Mouse (Mus musculus): Measurements from ENCODE around the gene Mfsd2a. TPM values are rescaled to one million over a fixed set of nuclear protein-coding genes. Genes with fewer than 3 reads are reported as not detected.
"Not testable (repeated sequence)": the region's sequence is repeated elsewhere in the genome, so short reads cannot be mapped to it uniquely, and the experiment has no call there.

The Mfsd2a gene
- polyA plus RNA-seq, 1 experiment, result 34.4 TPM

DNA sequence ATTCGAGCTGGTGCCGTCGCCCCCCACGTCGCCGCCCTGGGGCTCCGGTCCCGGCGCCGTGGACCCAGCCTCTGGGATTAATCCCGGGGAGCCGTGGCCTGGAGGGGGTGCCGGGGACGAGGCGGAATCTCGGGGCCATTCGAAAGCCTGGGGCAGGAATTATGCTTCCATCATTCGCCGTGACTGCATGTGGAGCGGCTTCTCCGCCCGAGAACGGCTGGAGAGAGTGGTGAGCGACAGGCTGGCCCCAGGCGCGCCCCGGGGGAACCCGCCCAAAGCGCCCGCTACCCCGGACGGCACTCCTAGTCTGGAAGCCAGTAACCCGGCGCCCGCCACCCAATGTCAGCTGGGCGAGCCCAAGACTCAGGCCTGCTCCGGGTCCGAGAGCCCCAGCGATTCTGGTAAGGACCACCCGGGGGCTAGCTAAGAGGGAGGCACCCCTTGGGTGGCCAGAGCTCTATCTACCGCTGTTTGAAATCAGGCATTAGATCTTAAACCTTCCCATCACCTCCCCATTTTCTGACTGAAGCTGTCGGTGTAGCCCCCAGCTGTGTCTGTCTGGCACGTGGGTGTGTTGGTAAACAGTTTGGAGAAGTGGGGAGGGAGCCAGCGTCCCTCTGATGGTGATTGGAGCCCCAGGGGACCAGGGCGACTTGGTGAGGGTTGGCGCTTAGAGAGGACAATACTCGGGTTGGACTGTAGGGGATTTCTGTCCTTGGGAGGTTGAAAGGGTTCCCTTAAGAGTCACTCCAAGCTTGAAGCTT lies 35.8 kb upstream of the Mfsd2a start:
- H3K4me3 ChIP-seq (replicated peaks; ENCODE audit: insufficient read depth, low read depth, low read length), result peak overlapping the region; percentile 65
- no peaks in the 10 kb centered on the region; the same call in 1 of the 2 replicates for H3K27me3 ChIP-seq (ENCODE audit: control insufficient read depth, insufficient read depth, low read length)
- peak in 1 of 2 experiments; percentile 14 for DNase-seq
- WGBS, result 4% methylated on average over 47 of the region's 47 CpGs
- H3K4me1 ChIP-seq (ENCODE audit: control insufficient read depth, insufficient read depth, low read length), result no peaks in the 10 kb centered on the region; the same call in 1 of the 2 replicates
- peak; percentile 14; the same call in 1 of the 2 replicates for TF ChIP-seq CTCF (IDR thresholded peaks at IDR 0.05; ENCODE audit: borderline replicate concordance, insufficient read depth, low read depth, low read length)
- no peak for TF ChIP-seq POLR2A (IDR thresholded peaks at IDR 0.05; ENCODE audit: borderline replicate concordance, insufficient read depth, low read length)
- H3K27ac ChIP-seq (ENCODE audit: insufficient read depth, low read length), result no peak overlapping the region

DNA sequence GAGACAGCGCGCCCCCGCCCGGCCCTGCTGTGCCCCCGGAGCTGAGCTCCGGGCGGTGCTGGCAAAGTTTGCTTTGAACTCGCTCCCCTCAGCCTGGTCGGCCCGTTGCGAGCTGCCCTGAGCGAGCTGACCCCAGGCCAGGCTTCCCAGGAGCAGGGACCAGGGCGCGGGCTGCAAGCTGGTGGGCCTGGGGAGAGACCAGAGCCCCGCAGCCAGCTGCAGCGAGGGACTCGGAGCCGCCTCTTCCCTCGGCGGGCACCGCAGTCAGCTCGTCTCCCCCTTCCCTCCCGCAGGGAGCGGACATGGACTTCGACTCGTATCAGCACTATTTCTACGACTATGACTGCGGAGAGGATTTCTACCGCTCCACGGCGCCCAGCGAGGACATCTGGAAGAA lies 35.2 kb upstream of the Mfsd2a start:
- TF ChIP-seq CTCF (IDR thresholded peaks at IDR 0.05; ENCODE audit: borderline replicate concordance, insufficient read depth, low read depth, low read length) (no peak), POLR2A (IDR thresholded peaks at IDR 0.05; ENCODE audit: borderline replicate concordance, insufficient read depth, low read length) (no peak)
- Histone ChIP-seq H3K27me3 (ENCODE audit: control insufficient read depth, insufficient read depth, low read length) (no peaks in the 10 kb centered on the region; the same call in 1 of the 2 replicates), H3K4me1 (ENCODE audit: control insufficient read depth, insufficient read depth, low read length) (no peaks in the 10 kb centered on the region; the same call in 1 of the 2 replicates), H3K27ac (ENCODE audit: insufficient read depth, low read length) (no peak overlapping the region), H3K4me3 (replicated peaks; ENCODE audit: insufficient read depth, low read depth, low read length) (peak overlapping the region; percentile 65)
- peak; percentile 32 to 46 for DNase-seq
- under 1% methylated on average over 32 of the region's 32 CpGs for WGBS

DNA sequence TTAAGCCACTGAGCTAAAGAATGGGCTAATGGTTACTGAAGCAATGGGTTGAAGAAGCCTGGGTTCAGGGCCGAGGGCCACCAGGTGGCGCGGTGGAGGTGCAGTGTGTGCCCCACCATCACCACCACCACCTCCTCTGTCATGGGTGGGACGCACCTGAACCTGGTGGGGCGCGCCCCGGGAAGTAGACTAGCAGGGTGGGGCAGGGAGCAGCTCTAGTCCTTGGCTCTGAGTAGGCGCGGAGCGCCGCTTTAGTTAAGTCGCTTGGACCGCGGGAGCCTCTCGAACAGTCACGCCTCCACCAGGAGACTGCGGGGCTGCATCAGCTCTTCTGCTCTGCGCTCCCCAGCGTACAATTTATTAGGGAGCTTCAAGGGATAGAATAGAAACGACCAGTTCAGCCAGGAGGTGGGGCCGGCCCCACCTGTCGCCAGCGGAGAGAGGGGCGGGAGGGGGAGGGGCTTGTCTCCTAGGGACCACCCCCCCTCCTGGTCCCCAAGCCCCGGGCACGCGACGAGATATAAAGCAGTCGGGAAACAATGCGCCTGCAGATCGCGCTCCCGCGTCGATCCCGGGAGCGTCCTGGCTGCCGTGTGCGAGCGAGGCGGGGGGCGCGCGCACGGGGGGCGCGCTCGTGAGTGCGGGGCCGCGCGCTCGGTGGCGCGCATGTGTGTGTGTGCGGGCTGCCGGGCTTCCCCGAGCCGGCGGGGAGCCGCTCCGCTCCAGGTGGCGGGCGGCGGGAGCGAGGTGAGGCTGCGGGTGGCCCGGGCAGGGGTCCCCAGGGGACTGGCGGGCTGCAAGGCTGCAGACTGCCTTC lies 34.6 kb upstream of the Mfsd2a start, which contains the start of gene Mycl:
Gene Mycl (plus strand): TSS at position 249 of the 817 bp plus-strand sequence.
- Histone ChIP-seq H3K27me3 (ENCODE audit: control insufficient read depth, insufficient read depth, low read length) (no peaks in the 10 kb centered on the region; the same call in 1 of the 2 replicates), H3K4me1 (ENCODE audit: control insufficient read depth, insufficient read depth, low read length) (no peaks in the 10 kb centered on the region; the same call in 1 of the 2 replicates), H3K4me3 (replicated peaks; ENCODE audit: insufficient read depth, low read depth, low read length) (peak within 1 kb of the TSS; percentile 65), H3K27ac (ENCODE audit: insufficient read depth, low read length) (no peak within 1 kb of the TSS)
- peak; percentile 82 to 89 for DNase-seq
- TF ChIP-seq POLR2A (IDR thresholded peaks at IDR 0.05; ENCODE audit: borderline replicate concordance, insufficient read depth, low read length), result no peak
- peak; percentile 94 for TF ChIP-seq CTCF (IDR thresholded peaks at IDR 0.05; ENCODE audit: borderline replicate concordance, insufficient read depth, low read depth, low read length)
- under 1% methylated on average over 67 of the region's 69 CpGs for WGBS

DNA sequence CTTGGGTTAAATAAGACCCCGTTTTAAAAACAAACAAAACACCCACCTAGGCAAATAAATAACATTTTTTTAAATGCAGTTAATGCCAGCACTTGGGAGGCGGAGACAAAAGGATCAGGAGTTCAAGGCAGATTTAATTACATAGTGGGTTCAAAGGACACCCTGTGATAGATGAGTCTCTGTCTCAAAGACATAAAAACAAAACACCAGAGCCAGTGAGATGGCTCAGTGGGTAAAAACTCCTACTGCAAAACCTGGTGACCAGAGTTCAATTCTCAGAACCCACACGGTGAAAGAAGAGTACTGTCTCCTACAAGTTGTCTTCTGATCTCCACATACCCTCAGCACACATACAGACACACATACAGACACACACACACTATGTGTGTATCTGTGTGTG lies 31.3 kb upstream of the Mfsd2a start:
- H3K4me1 ChIP-seq (ENCODE audit: control insufficient read depth, insufficient read depth, low read length), result no peaks in the 10 kb centered on the region; the same call in 1 of the 2 replicates
- no peak for DNase-seq
- no peak overlapping the region for H3K27ac ChIP-seq (ENCODE audit: insufficient read depth, low read length)
- WGBS, result 83% methylated on average over 3 of the region's 3 CpGs
- no peaks in the 10 kb centered on the region; the same call in 1 of the 2 replicates for H3K27me3 ChIP-seq (ENCODE audit: control insufficient read depth, insufficient read depth, low read length)
- H3K4me3 ChIP-seq (replicated peaks; ENCODE audit: insufficient read depth, low read depth, low read length), result no peak overlapping the region
- TF ChIP-seq POLR2A (IDR thresholded peaks at IDR 0.05; ENCODE audit: borderline replicate concordance, insufficient read depth, low read length) (no peak), CTCF (IDR thresholded peaks at IDR 0.05; ENCODE audit: borderline replicate concordance, insufficient read depth, low read depth, low read length) (no peak)

DNA sequence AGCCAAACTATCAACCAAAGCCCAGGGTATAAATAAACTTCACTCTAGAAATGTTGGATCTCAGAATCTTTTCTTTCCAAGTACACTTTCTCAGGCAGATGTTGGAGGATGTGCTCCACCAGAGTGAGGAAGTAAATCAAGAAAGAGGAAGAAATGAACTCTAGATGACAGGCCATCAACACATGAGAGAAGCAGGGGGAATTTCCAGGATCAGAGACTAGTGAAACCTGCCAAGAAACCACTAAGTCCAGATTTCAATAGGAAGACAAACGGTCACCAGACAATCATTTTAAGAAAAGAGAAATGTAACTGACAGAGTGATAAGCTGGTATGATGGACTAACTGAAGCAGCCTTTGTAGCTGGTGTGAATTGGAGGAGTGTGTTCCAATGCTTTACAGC lies 30.2 kb upstream of the Mfsd2a start:
- 66% methylated on average over 1 of the region's 1 CpGs for WGBS
- no peak for DNase-seq
- Histone ChIP-seq H3K4me1 (ENCODE audit: control insufficient read depth, insufficient read depth, low read length) (no peaks in the 10 kb centered on the region; the same call in 1 of the 2 replicates), H3K27ac (ENCODE audit: insufficient read depth, low read length) (no peak overlapping the region), H3K4me3 (replicated peaks; ENCODE audit: insufficient read depth, low read depth, low read length) (no peak overlapping the region), H3K27me3 (ENCODE audit: control insufficient read depth, insufficient read depth, low read length) (no peaks in the 10 kb centered on the region; the same call in 1 of the 2 replicates)
- TF ChIP-seq CTCF (IDR thresholded peaks at IDR 0.05; ENCODE audit: borderline replicate concordance, insufficient read depth, low read depth, low read length) (no peak), POLR2A (IDR thresholded peaks at IDR 0.05; ENCODE audit: borderline replicate concordance, insufficient read depth, low read length) (no peak)

DNA sequence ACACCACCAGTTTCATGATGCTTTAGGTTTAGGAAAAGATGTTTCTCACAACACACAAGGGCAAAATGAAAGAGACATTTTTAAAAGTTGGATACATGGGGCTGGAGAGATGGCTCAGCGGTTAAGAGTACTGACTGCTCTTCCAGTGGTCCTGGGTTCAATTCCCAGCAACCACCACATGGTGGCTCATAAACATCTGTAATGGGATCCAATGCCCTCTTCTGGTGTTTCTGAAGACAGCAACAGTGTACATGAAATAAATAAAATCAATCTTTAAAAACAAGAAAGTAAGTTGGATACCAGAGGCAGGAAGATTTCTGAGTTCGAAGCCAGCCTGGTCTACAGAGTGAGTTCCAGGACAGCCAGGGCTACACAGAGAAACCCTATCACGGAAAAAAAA lies 27.0 kb upstream of the Mfsd2a start:
- not testable (repeated sequence) for DNase-seq

DNA sequence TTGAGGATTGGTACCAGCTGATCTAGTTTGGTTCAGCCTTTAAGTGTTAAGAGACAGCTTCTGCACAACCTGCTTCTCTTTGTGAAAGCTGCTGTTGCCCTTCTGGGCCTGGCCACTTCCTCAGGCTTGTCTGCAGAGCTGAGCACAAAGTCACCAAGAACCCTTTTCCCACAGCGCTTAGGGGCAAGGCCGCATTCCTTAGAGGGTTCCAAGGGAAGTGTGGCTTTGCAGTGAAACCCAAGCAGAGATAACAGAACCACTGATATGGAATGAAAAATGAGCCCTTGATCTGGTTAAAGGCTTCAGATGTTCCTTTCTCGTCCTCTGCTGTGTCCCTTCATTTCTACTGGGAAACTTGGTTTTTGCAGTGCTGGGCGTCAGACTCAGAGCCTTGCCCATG lies 26.4 kb upstream of the Mfsd2a start:
- no peaks in the 10 kb centered on the region for H3K4me1 ChIP-seq (ENCODE audit: control insufficient read depth, insufficient read depth, low read length)
- TF ChIP-seq POLR2A (IDR thresholded peaks at IDR 0.05; ENCODE audit: borderline replicate concordance, insufficient read depth, low read length) (no peak), CTCF (IDR thresholded peaks at IDR 0.05; ENCODE audit: borderline replicate concordance, insufficient read depth, low read depth, low read length) (no peak)
- H3K27ac ChIP-seq (ENCODE audit: insufficient read depth, low read length), result no peak overlapping the region
- H3K27me3 ChIP-seq (ENCODE audit: control insufficient read depth, insufficient read depth, low read length), result no peaks in the 10 kb centered on the region; the same call in 1 of the 2 replicates
- H3K4me3 ChIP-seq (replicated peaks; ENCODE audit: insufficient read depth, low read depth, low read length), result no peak overlapping the region
- no peak for DNase-seq
- WGBS, result 87% methylated on average over 4 of the region's 4 CpGs

More for the DNA sequence above, 27.0 kb upstream of the Mfsd2a start:
- not testable (repeated sequence) for H3K4me3 ChIP-seq (replicated peaks; ENCODE audit: insufficient read depth, low read depth, low read length); H3K27ac ChIP-seq (ENCODE audit: insufficient read depth, low read length); H3K4me1 ChIP-seq (ENCODE audit: control insufficient read depth, insufficient read depth, low read length); H3K27me3 ChIP-seq (ENCODE audit: control insufficient read depth, insufficient read depth, low read length)
- 77% methylated on average over 3 of the region's 3 CpGs for WGBS
